Mouse (Mus musculus) hindbrain, embryonic 14.5 days (tissue): ENCODE results near the gene Gm19668. TPM values are rescaled to one million over a fixed set of nuclear protein-coding genes. Genes with fewer than 3 reads are reported as not detected.

Source experiments
- ATAC-seq: fragments of 200-750 bp; cut with Nextera tagmentation; 2 replicates; pipeline ENCODE4 v1.8.0; 2017; ENCODE audit warnings: moderate number of reproducible peaks, mild to moderate bottlenecking, moderate TSS enrichment, moderate library complexity; ENCODE audit not compliant: low FRiP score
- DNase-seq: peaks from one replicate; pipeline ENCODE4 v3.0.0-alpha.2; 2015; ENCODE audit warnings: low spot score
- H3K27ac ChIP-seq: fragments of 300-500 bp; sonication (generic); 2 replicates; pipeline ENCODE4 v1.5.1; 2014; ENCODE audit warnings: mild to moderate bottlenecking, moderate library complexity
- H3K27me3 ChIP-seq: fragments of 300-500 bp; sonication (generic); 2 replicates; pipeline ENCODE4 v1.6.1; 2014; ENCODE audit warnings: mild to moderate bottlenecking, low read length, mixed read lengths; ENCODE audit not compliant: control insufficient read depth, insufficient read depth
- H3K36me3 ChIP-seq: fragments of 300-500 bp; sonication (generic); replicated peaks from 2 replicates; pipeline ENCODE4 v1.6.1; 2014; ENCODE audit not compliant: control insufficient read depth, insufficient read depth
- H3K4me1 ChIP-seq: fragments of 300-500 bp; sonication (generic); replicated peaks from 2 replicates; pipeline ENCODE4 v1.6.1; 2014; ENCODE audit warnings: antibody characterized with exemption, low read length, mixed read lengths; ENCODE audit not compliant: control insufficient read depth, insufficient read depth
- H3K4me2 ChIP-seq: fragments of 300-500 bp; sonication (generic); replicated peaks from 2 replicates; pipeline ENCODE4 v1.6.1; 2014; ENCODE audit warnings: mild to moderate bottlenecking, moderate library complexity
- H3K4me3 ChIP-seq: fragments of 300-500 bp; sonication (generic); replicated peaks from 2 replicates; pipeline ENCODE4 v1.5.1; 2014; ENCODE audit warnings: mild to moderate bottlenecking, low read length
- H3K9ac ChIP-seq: fragments of 300-500 bp; sonication (generic); 2 replicates; pipeline ENCODE4 v1.6.1; 2014
- H3K9me3 ChIP-seq: fragments of 300-500 bp; sonication (generic); 2 replicates; pipeline ENCODE4 v1.6.1; 2016; ENCODE audit warnings: low read length; ENCODE audit not compliant: control insufficient read depth
- WGBS: fragments of 180-500 bp; shearing (Covaris S2); extraction: QIAGEN DNeasy Blood & Tissue Kit; methylation state at CpG from one replicate; pipeline ENCODE4 v1.1.7; 2014; 5-methylcytosine and 5-hydroxymethylcytosine counted together
- polyA plus RNA-seq: library from polyadenylated mRNA; unstranded; fragments of >200 nt; fragmentation: Nextera tagmentation; extraction: Ambion mirVana; gene quantifications from 2 replicates; pipeline ENCODE4 v1.2.1, GENCODE M21; 2014

Gene Gm19668
- not detected in 2 replicates for polyA plus RNA-seq

DNA sequence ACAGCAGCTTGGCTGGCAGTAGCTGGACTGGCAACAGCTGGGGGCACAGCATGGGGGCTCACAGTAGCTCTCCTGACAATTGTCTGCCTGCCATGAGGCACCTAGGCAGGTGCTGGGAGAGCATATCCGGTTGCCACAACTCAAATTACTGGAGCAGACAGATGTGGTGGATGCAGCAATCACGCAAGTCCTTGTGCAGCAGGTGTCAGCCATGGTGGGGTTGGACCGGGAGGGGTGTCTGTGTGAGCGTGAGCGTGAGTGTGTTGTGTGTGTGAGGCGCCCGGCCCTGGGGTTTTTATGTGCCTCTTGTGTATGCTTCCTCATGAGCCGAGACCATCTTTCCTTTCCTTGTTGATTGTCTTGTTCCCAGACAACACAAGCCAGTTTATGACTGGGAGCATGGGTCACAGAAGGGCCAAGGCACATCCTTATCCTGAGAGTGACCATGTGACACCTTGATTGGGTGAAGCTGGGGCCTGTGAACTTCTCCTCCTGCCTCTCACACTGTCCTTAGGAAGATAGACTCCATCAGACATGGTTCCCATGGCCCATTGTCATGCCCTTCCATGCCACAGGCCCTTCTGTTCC, at the start of gene Gm19668:
Gene Gm19668 (minus strand): TSS at position 213 of the 588 bp plus-strand sequence.
- DNase-seq (no peak), ATAC-seq (no peak)
- Histone ChIP-seq H3K9ac (no peak within 1 kb of the TSS), H3K4me3 (no peak within 1 kb of the TSS), H3K27me3 (no peaks in the 10 kb centered on the region), H3K4me2 (no peak within 1 kb of the TSS), H3K27ac (no peak within 1 kb of the TSS), H3K36me3 (no peaks in the 10 kb centered on the region), H3K4me1 (no peaks in the 10 kb centered on the region), H3K9me3 (no peaks in the 10 kb centered on the region)
- WGBS, result 59% methylated on average over 8 of the region's 8 CpGs

DNA sequence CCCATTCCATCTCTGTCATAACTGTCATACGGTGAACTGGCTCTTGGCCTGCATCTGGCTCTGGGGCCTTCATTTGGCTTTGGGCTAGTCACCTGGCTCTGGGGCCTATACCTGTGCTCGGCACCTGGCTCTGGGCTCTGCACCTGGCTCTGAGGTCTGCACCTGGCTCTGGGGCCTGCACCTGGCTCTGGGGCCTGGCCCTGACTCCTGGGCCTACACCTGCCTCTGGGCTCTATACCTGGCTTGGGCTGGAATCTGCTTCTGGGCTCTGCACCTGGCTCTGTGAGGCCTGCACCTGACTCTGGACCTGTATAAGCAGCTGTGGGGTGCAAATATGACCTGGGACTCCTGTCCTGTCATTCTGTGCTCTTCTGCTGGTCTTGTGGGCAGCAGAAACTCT, 48.6 kb upstream of the Gm19668 start:
- peaks cover 24% of the 10 kb centered on the region for H3K9me3 ChIP-seq
- H3K4me3 ChIP-seq, result no peak overlapping the region
- no peaks in the 10 kb centered on the region for H3K36me3 ChIP-seq
- ATAC-seq (no peak), DNase-seq (no peak)
- H3K4me1 ChIP-seq, result no peaks in the 10 kb centered on the region
- no peaks in the 10 kb centered on the region for H3K27me3 ChIP-seq
- no peak overlapping the region for H3K9ac ChIP-seq
- 85% methylated on average over 2 of the region's 2 CpGs for WGBS
- H3K27ac ChIP-seq, result no peak overlapping the region
- no peak overlapping the region for H3K4me2 ChIP-seq

DNA sequence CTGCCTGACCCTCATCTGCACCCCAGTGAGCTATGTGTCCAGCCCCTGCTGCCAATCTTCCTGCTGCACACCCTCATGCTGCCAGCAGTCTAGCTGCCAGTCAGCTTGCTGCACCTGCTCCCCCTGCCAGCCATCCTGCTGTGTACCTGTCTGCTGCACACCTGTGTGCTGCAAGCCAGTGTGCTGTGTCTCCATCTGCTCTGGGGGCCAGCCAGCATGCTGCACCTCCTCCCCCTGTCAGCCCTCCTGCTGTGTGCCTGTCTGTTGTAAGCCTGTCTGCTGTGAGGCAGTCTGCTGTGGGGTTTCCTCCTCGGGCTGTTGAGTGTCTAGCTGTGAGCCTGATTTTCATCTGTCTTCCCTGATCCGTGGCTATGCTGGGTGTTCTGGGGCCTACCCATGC, 48.0 kb upstream of the Gm19668 start:
- ATAC-seq, result peak; percentile 43; the same call in 1 of the 2 replicates

DNA sequence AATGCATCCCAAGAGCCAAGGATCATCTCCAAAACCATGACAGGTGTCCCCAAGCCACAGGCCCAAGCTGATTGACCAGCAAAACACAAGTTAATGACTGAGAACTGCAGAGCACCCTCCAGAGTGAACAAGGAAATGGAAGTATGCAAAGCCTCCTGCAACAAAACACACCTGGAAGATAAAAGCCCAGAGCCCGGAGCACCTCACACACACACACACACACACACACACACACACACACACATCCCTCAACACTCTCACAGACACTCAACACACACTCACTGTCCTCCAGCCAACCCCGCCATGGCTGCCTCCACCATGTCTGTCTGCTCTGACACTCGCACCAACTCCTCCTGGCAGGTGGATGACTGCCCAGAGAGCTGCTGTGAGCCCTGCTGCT, 47.6 kb upstream of the Gm19668 start, which contains the start of gene Gm36176:
Gene Gm36176 (plus strand): TSS at position 301 of the 400 bp plus-strand sequence.
- Histone ChIP-seq H3K4me3 (no peak within 1 kb of the TSS), H3K27ac (no peak within 1 kb of the TSS), H3K27me3 (no peaks in the 10 kb centered on the region), H3K36me3 (no peaks in the 10 kb centered on the region), H3K9me3 (peaks cover 24% of the 10 kb centered on the region), H3K4me2 (no peak within 1 kb of the TSS), H3K9ac (no peak within 1 kb of the TSS), H3K4me1 (no peaks in the 10 kb centered on the region)
- no peak for ATAC-seq
- no peak for DNase-seq
- WGBS, result 81% methylated on average over 3 of the region's 3 CpGs

More for the DNA sequence above, 48.0 kb upstream of the Gm19668 start:
- Histone ChIP-seq H3K27me3 (no peaks in the 10 kb centered on the region), H3K9me3 (peaks cover 24% of the 10 kb centered on the region), H3K9ac (no peak overlapping the region), H3K4me3 (no peak overlapping the region), H3K36me3 (no peaks in the 10 kb centered on the region), H3K27ac (no peak overlapping the region), H3K4me2 (no peak overlapping the region), H3K4me1 (no peaks in the 10 kb centered on the region)
- no peak for DNase-seq
- 12% methylated on average over 2 of the region's 2 CpGs for whole genome bisulfite sequencing

DNA sequence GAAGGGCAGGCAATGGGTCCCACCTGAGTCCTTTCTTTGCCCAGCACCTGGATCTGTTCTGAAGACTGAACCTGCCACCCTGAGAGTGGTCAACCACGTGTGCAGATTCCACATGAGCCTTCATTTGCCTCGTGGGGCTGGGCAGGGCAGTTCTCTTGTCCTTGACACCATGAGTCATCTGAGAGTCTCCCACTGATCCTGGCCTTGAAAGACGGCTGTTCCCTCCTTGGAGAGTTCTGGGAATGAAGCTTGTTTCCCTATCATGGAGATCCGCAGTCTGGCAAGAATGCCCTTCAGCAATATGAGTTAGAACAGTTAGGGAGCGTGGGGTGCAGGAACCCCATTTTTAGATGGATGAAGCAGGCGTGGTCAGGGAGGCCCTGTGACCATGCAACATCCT, 40.1 kb upstream of the Gm19668 start:
- ATAC-seq, result no peak
- Histone ChIP-seq H3K4me2 (no peak overlapping the region), H3K27me3 (no peaks in the 10 kb centered on the region), H3K36me3 (no peaks in the 10 kb centered on the region), H3K27ac (no peak overlapping the region), H3K4me3 (no peak overlapping the region), H3K9ac (no peak overlapping the region), H3K4me1 (no peaks in the 10 kb centered on the region), H3K9me3 (peaks cover 11% of the 10 kb centered on the region)
- DNase-seq, result no peak
- 80% methylated on average over 6 of the region's 6 CpGs for WGBS

DNA sequence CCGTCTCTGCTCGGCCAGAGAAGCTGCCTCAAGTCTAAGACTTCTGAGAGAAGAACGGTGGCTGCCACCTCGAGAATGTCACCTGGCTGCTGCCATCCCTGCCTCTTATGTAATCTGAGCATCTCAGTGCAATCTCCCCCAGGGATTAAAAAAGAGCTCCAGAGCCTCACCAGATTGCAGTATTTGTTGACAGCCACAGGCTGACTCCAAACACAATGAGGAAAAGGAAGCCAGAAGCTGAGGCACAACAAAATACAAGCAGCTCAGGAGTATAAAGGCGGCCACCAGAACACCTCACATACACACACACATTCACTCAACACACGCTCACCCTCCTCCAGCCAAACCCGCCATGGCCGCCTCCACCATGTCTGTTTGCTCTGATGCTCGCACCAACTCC, 36.7 kb upstream of the Gm19668 start, which contains the start of gene Krtap10-10:
Gene Krtap10-10 (plus strand): TSS at position 301 of the 400 bp plus-strand sequence.
- Histone ChIP-seq H3K4me2 (no peak within 1 kb of the TSS), H3K4me3 (no peak within 1 kb of the TSS), H3K9me3 (0 out of 2 replicates have a peak, but pooled peaks cover 4% of the 10 kb centered on the region), H3K36me3 (no peaks in the 10 kb centered on the region), H3K4me1 (no peaks in the 10 kb centered on the region), H3K27ac (no peak within 1 kb of the TSS), H3K27me3 (no peaks in the 10 kb centered on the region), H3K9ac (no peak within 1 kb of the TSS)
- no peak for ATAC-seq
- WGBS, result 70% methylated on average over 9 of the region's 9 CpGs
- DNase-seq, result no peak

DNA sequence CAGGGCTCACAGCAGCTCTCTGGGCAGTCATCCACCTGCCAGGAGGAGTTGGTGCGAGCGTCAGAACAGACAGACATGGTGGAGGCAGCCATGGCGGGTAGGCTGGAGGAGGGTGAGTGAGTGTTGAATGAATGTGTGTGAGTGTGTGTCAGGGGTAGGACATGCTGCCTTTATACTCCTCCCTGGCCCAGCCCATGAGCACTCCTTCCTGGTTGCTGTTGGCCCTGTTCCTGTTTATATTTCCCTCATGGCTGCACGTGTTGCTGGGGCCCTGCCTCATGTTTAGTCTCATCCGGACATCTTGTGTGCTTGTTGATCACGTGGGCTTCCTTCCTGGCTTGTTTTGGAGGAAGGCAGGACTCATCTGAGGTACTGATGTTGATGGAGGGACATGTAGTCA, 28.0 kb upstream of the Gm19668 start, which contains the start of gene Krtap10-4:
Gene Krtap10-4 (minus strand): TSS at position 145 of the 400 bp plus-strand sequence.
- H3K27ac ChIP-seq, result no peak within 1 kb of the TSS
- no peak for ATAC-seq
- 0 out of 2 replicates have a peak, but pooled peaks cover 5% of the 10 kb centered on the region for H3K9me3 ChIP-seq
- no peaks in the 10 kb centered on the region for H3K27me3 ChIP-seq
- DNase-seq, result no peak
- no peak within 1 kb of the TSS for H3K4me3 ChIP-seq
- WGBS, result 79% methylated on average over 6 of the region's 6 CpGs
- H3K4me1 ChIP-seq, result no peaks in the 10 kb centered on the region
- no peak within 1 kb of the TSS for H3K4me2 ChIP-seq
- no peak within 1 kb of the TSS for H3K9ac ChIP-seq
- H3K36me3 ChIP-seq, result no peaks in the 10 kb centered on the region

DNA sequence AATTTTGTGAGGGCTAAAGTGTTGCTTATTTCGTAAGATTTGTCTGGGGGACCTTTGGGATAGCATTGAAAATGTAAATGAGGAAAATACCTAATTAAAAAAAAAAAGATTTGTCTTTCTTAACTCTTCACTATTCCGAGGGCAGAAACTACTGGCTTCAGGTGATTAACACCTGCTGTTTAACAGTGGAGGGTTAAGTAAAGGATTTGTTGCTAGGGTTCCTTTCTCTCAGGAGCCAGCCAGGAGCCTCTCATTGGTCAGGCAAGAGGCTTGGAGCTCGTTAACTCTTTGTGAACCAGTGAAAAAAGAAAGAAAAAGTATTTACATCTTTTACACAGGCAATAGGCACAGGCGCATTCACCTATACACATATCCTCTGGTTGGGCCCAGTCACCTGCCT, 20.3 kb upstream of the Gm19668 start:
- Histone ChIP-seq H3K27ac (no peak overlapping the region), H3K9ac (no peak overlapping the region), H3K9me3 (0 out of 2 replicates have a peak, but pooled peaks cover 5% of the 10 kb centered on the region), H3K36me3 (no peaks in the 10 kb centered on the region), H3K27me3 (no peaks in the 10 kb centered on the region), H3K4me3 (no peak overlapping the region), H3K4me2 (no peak overlapping the region), H3K4me1 (no peaks in the 10 kb centered on the region)
- no peak for DNase-seq
- ATAC-seq, result no peak
- 45% methylated on average over 4 of the region's 4 CpGs for WGBS

DNA sequence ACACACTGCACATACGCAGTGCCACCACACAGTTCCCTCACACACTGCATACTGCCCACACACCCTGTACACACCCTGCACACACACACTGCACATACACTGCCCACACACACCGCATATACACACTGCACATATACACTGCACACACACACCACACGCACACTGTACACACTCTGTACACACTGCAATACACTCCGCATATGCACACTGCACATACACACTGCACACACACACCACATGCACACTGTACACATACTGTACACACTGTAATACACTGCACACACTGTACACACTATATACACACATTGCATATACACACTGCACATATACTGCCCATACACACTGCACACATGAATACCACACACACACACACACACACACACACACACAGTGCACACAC, 19.6 kb upstream of the Gm19668 start:
- Histone ChIP-seq H3K4me3 (no peak overlapping the region), H3K9ac (no peak overlapping the region), H3K4me2 (no peak overlapping the region), H3K27me3 (no peaks in the 10 kb centered on the region), H3K4me1 (no peaks in the 10 kb centered on the region), H3K9me3 (0 out of 2 replicates have a peak, but pooled peaks cover 5% of the 10 kb centered on the region), H3K36me3 (no peaks in the 10 kb centered on the region), H3K27ac (no peak overlapping the region)
- DNase-seq (no peak), ATAC-seq (no peak)
- 100% methylated on average over 4 of the region's 4 CpGs for WGBS
